Mouse (Mus musculus) embryo, embryonic 11.5 days (tissue): ENCODE measurements at regions not wholly inside any gene's neighbourhood (a gene's known extent, or its start where the extent isn't known, plus 50 kb on each side); places are given as distances from the start of the nearest gene placed in this dataset.
A peak's percentile ranks its signal among the peaks of the same experiment; 100 is the strongest.

Source experiments
- DNase-seq: peaks from one replicate; pipeline ENCODE4 v3.0.0-alpha.2; 2012; ENCODE audit warnings: low read depth, low spot score

DNA sequence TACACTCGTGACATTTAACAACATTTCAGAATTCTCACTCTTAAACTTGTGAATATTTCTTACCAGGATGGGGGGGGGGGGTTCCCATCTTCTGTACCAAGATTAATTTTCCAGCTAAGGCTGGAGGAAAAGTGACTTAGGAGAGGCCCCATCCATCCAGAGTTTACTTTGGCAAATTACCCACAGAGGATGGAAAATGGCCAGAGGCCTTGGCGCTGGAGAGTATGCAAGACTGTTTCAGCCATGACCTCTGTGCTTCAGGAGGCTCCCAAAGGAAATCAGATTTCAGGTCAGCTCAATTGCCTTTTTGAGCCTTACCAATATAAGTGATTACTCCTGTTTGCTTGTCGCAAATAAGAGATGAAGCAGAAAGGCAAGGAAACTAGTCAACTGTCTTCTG lies 143.4 kb upstream of the F930015N05Rik start:
- DNase-seq = no peak

DNA sequence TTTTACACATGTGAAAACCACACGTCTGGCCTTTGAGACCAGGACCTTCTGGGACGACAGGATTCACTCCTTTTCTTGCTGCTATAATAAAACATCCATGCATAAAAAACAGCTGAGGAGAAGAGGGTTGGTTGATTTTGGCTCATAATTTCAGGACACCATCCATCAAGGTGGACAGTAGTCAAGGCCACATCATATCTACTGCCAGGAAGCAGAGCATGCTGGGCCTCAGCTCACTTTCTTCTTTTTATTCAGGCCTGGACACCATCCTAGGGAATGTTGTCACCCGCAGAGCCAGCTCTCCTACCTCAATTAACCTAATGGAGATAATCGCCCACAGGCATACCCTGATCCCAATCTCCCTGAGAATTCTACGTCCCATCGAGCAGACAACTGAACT lies 149.6 kb upstream of the F930015N05Rik start:
- DNase-seq = no peak

DNA sequence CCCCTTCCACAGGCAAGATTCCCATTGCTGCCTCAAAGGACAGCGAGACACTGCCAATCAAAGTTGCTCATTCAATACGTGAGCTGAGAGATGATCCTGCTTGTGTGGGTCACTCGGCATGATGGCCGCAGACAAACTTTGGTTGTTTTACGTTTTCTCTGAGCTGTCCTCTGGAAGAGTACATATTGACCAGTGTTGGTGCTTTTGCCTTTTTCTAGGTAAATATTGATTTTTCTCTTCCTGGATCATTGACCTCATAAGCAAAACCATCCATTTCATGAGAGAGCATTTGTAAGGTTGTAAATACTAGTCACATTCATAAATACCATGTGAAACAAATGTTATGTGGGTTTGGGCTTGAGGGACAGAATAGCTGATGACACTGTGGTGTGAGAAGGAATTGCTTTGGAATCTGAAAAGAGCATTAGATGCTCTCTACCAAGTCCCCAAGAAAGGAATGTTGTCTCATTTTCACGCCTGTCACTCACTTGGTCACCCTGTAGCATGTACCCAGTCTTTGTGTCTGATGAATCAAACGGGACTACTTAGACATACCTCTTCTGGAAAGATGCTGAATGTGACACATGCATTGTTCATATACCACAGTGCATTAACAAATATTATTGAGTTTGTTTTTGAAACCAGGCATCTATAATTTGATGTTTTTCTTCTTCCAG lies 150.7 kb upstream of the F930015N05Rik start:
- no peak for DNase-seq

DNA sequence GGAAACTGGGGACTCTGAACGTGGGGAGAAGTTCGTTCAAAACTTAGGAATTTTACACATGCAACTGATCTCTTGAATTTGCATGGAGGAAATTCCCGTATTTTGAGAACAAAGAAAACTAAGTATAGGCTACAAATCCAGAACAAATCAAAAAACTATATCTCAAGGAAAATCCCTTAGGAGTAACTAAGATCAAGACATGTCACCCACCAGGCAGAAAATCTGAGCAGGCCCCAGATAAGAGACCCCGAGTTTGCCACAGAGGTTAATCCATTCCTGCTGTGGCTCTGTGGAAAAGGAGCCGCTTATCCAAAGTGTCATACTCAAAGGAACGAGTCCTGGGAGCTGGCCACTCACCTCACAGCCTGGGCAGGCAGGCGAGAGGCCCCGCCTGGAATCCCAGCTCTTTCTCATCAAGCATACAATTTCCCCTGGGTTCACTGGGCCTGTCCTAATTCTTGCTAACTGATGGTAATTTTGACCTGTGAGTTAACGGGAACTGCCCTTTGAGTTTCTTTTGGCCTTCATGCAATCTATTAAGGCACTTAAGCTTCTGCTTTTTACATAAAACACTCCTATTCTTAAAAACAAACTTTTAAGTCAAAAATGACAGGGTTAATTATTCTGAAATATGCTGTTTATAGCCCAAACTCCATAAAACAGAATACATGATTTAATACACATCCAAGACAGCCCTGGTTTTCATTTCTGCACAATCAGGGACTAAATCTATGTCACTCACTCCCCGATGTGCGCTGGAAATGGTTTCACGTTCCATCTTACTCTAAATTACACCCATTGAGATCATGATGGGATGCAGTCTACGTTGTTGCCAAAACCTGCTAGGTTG lies 151.5 kb upstream of the F930015N05Rik start:
- DNase-seq = peak; percentile 42

DNA sequence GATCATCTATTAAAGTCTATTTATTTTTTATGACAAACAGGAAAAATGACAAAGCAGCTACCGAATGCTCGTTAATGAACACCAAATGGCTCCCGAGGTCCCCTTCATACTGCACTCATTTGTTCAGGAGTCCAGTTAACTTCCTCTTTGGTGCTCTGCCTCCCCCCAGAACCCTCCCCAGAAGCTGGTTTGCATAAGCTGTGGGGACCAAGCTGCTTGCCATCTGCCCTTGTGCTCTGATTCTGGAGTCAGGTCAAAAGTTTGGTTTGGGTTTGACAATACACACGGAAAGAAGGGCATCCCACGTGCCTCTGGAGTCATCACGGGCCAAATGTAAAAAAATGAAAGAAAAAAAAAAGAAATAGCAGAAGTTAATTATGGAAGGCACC lies 152.1 kb upstream of the F930015N05Rik start:
- no peak for DNase-seq

DNA sequence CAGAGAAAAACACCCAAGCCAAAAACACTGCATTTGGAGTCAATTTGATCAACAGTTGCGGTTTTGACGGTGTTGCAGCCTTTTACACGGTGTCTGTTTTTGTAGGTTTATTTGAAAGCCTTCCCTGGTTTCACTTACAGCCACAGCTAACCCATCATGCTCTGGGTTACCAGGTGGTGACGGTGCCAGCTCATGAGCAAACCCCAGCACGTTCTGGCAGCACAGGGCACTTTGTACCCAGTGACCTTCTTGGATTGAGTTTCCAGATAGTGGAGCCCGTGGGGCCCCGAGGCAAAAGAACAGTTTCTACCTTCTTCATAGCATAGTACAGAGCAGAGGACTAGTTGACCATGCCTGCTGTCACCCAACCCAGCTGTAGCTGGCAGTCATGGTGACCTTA lies 152.6 kb upstream of the F930015N05Rik start:
- DNase-seq = no peak

DNA sequence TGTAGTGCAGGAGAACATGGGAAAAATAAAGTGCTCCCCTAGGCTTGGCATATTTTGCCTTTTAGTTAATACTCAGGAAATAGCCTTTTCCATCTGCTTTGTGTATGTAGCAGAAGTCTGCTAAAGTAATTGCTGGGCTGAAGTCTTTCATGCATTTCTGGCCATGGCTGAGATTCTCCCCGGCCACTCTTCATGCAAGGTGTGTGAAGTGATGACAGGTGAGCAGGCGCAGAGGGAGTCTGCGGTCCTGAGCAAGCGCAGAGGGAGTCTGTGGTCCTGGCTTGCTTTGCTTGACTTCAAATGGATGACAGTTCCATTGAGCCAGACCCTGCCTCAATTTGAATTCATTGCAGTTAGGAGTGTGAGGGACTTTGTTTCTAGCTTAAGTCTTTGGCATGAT lies 153.6 kb upstream of the F930015N05Rik start:
- peak; percentile 19 for DNase-seq

DNA sequence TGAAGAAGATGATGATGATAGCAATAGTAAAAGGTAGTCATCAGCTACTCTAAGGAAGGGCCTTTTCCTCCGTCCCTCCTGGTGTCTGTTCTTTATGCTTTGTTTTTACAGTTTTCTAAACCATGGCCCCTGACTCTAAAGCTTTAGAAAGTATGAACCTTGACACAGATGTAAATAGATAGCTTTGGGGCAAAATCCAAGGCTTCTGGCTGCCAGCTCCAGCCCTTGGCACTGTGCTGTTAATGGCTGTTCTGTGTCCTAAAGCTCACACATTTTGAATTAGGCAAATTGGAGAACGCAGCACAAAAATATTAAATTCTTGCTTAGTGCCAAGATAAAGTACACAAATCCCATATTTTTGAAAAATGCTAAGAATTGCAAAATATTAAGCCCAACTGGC lies 155.8 kb upstream of the F930015N05Rik start:
- DNase-seq = no peak

DNA sequence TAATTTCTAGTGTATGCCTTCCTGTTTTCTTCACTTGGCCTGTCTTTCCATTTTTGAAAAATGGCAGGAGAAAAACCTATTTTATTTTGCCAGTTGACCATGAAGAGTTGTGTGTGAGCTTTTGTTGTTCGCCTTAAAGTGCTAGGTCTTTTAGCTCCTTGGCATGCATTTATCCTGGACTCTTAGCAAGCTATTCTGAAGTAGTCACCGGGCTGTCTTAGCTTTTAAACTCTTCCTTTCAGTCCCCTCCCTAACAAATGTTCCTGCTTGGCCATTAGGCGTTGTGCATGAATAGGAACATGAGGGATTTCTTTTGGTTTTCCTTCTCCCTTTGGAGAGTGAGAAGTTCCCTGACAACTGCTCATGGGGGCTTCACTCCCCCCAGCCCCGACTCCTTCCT lies 160.9 kb upstream of the F930015N05Rik start:
- DNase-seq = no peak

DNA sequence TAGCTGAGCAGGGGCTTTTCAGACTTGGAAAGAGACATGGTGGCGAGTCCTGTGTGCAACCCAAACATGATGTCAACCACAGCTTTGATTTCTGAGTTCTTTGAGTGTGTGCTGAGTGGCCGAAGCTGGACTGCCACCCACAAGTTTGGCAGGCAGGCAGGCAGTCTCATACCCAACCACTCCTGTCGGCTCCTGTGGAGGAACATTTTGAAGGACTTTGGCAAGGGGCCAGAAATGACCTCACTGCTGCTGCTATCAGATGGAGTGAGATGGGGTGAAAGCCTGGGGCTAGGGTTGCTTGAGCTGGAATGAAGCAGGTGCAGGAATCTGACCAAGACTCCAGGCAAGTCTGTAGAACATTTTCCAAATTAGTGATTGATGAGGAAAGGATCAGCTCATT lies 162.7 kb upstream of the F930015N05Rik start:
- DNase-seq = no peak

DNA sequence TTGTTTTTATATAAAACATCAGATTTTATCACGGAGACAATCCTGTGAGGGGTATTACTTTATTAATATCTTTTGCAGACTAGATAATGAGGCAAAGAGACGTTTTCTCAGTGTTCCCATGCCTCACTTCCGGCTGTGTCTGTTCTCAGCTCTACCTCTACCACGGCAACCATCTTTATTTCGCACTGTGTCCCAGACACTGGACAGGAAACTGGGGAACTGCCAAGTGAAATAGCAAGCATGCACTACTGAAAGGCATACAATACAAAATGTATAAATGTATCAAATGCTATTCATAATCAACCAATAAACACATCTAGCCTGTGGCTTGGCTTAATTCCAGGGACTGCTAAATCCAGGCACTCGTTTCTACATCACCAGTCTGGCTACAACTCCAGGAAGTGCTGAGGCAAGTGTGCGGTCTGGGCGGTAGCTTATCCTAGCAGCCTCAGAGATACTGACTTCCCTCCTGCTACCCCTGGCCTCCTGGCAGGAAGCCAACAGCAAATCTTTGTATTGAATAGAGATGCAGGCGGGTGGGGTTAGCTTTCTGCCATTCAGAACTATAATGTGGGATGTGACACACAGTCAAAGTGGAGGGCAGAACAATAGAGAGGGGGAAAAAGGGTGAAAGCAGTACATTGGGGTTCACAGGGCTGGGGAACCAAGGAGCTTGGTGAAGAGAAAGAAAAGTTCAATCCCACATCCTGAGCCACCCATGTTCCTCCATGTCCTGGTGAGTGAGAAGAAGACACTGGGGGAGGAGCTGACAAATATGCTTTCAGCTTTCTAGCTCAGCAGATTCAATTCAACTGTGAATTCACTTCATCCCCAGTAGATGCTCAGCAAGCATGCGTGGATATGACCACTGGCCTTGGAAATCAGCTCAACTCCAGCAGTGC lies 164.0 kb upstream of the F930015N05Rik start:
- DNase-seq = no peak

DNA sequence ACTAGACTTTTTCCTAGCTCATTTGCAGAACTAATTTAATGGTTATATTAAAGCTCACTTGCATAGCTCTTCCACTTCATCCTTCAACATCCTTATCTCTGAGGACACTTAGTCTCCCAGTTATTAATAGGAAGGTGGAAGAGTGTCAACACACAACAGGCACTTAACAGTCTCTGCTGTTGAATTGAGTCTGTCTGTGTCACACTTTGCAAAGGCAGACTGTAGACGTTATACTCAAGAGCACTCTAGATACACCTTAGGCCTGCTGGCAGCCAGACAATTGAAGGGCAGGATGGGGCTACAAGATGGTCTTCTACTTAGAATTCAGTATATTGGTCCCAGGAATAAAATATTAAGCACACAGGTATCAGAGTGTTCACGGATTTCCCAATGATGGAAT lies 172.6 kb upstream of the F930015N05Rik start:
- DNase-seq = no peak

DNA sequence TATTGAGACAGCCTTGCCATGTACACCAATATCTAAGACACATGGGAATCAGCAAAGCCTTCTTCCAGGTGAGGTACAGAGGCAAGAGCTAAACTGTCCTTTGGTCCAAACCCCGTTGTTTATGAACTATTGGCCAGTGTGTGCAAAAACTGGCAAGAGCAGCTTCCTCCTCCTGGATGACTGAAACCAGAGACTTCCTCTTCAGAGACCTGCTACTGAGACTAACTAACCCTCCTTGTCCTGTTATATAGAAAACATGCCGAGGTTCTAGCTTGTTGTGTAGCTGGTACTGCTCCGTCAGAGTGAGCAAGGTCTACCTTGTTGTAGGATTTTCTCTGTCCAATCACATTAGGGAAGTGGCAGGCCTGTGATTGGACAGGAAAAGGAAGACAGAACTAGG lies 174.3 kb upstream of the F930015N05Rik start:
- no peak for DNase-seq

DNA sequence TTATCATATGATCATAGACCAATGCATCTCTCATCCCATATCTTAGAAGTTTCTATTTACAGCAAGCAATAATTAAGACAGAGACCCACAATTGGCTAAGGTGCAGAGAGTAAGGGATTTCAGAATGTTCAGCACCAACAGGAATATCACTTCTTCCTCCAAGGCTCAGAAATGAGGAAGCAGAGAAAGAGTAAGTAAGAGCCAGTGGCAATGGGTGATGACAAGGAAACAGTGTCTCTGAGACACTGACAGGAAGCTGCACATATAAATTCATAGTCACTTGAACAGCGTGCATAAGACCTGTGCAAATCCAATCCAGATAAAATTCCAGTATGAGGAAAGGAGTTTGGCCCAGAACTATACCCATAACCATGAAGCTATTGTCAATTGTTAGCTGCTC lies 178.7 kb upstream of the F930015N05Rik start:
- DNase-seq = no peak

DNA sequence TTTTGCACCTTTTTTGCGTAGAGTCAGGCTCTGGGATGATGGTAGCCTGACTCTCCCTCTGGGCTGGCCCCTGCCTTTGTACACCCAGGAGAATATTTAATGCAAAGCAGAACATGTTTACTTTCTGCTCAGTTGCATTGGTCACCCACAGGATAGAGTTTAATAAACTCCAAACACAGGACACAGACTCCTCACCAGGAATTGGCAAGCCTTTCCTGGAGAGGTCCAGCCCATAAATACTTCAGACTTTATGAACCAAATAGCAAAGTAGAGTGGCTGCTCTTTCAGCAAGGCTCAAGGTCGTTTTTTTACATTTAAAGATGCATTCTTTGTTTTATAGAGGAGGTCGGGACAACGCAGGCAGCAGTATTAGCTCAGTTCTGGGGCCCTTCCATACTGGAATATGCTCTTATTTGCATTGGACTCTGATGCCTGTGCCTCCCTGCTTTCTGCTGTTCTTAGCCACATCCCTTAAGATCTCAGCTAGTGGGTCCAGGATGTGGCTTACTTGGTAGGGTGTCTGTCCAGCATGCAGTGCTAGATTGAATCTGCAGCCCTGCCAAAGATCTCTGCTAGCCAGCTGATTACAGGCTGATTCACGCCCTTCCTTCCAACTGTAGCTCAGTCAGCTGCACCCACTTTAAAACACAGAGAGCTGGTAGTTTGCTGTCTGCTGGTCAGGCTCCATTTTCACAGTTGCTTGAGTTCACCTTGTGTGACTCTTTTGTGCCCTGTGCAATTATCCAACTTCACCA lies 182.4 kb upstream of the F930015N05Rik start:
- no peak for DNase-seq

DNA sequence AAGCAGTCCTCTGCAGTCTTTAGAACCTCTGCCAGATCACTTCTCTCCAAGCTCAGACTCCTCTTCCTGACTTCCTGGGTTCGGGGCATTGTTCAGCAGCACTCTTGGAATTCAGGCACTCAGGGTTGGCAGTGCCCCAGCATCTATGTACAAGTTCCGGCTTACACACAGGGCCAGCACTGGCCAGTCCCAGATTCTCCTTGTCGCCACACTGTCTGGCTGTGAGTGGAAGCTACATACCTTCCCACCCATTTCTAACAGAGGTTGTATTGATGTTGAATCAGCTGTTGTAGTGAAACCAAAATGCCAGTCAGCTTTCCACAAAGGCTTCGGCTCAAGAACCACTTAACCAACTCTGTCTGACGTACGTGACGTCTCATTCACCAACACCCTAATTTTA lies 190.7 kb upstream of the F930015N05Rik start:
- no peak for DNase-seq

DNA sequence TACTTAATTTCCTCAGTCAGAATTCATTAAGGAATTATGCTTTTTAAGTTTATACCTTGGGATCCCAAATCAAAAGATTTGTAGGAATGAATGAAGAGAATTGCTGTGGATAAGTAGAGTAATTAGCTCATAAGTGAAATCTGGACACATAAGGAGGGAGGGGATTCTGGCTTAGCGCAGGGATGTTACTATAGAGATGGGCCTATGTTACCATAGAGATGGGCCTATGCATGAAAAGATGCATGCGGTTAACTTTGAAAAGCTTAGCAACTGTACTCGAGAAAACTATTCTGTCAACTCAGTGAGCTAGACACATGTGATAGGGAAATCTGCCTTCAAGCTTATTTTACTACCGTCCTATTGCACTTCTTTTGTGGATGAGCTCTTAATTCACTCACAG lies 204.5 kb upstream of the F930015N05Rik start:
- DNase-seq = no peak

DNA sequence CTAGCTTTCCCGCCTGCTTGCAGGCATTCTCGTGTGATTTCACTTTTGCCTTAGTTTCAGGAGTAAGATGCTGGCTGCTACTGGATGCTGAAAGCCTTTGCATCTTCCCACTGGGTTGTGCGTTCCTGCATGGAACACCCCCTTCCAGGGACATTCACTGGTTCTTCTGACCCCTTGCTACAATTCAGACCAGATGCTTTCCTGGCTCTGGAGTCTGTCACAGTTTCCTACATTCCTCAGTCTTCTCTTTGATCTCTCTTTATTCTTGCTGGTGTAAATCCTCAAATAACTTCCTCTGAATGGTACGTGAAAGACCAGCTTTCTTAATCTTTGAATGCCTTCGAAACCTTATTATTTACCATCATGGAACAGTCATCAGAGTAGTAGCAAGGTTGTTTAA lies 206.7 kb upstream of the F930015N05Rik start:
- DNase-seq = no peak

DNA sequence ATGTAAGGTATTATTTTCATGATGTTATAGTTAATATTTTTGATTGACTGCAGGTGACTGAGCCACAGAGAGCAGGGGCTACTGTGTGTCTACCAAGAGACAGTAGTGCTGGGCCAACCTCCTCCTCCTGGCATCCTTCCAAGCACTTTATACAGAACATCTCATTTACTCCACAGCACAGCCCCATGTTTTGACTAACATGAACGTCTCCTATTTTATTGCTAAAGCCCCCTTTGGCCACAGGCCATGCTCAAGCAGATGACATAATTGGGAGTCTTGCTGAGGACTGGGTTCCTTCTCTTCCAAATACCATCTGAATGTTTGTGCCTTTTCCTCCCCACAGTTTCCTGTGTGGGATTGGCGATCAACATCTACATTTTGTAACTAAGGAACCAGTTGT lies 211.5 kb upstream of the F930015N05Rik start:
- no peak for DNase-seq

DNA sequence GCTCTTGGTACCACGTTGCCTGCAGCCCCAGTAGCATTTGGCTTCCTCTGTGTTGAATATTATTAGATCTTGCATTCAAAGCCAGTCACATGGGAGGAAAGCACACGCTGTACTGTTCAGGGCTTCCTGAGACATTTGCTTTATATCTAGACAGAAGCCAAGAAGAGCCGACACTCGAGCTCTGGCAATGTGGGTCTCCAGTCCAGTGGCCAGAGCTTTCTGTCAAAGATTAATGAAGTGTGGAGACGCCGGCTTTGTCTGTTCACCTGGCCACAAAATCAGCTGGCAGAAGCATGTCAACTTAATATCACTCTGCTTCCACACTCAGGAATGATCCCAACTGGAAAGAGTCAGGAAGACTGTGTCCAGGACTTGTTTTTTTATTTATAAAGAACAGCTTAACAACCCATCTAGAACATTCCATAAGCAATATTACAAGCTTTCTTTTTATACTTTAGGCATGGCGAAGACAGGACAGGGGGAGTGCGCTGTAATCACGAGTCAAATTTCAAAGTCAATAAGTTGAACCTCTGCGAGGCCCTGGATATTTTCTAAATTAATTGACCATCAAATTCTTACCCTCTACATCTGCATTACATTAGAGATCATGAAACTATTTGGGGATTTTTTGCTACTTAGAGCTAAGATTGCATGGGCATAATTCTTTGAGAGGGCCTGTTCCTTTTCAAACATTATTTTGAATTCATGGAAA lies 214.3 kb upstream of the F930015N05Rik start:
- no peak for DNase-seq

DNA sequence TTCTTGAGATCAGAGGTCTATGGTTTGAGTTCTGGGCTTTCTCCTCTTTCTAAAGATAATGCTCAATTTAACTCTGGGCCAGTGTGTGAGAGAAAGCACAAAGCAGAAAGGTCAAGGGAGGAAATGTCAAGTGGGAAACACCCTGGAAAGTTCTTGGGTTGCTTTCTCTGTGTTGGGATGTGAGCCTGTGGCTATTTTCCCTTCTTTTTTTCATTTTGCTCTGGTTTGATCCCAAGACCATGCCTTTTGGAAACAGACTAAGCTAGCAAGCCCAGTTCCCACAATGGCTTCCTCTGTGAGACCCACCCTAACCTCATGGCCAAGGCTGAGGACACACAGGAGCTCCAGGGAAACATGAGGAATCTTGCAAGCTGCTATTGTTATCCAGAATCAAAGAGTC lies 216.4 kb upstream of the F930015N05Rik start:
- no peak for DNase-seq
